Mouse (Mus musculus) CD4-positive, CD25-positive, alpha-beta regulatory T cell, adult 4 months (primary cell): ENCODE measurements around the gene Dchs1. TPM values are rescaled to one million over a fixed set of nuclear protein-coding genes. Genes with fewer than 3 reads are reported as not detected.
A peak's percentile ranks its signal among the peaks of the same experiment; 100 is the strongest.
"Not testable (repeated sequence)": the region's sequence is repeated elsewhere in the genome, so short reads cannot be mapped to it uniquely, and the experiment has no call there.

ENCODE experiments used
- ATAC-seq: one replicate; pipeline ENCODE4 v1.8.0; 2017
- polyA plus RNA-seq, 2 experiments: library from polyadenylated mRNA; unstranded; fragments of 100-300 nt; shearing (Covaris generic); gene quantifications; one replicate each; pipeline ENCODE4 v1.2.1; 2017

The Dchs1 gene
- polyA plus RNA-seq, 2 experiments from 2014 or later, result not detected

- no peak for ATAC-seq
Observed at GRCm38 (mm10) chr7:105740851-105741250, 46.6 kb downstream of the Dchs1 start.

GRCm38 (mm10) chr7:105740089-105740795 lies 47.2 kb downstream of the Dchs1 start:
- ATAC-seq, result no peak

GRCm38 (mm10) chr7:105738948-105739347 lies 48.5 kb downstream of the Dchs1 start:
- no peak for ATAC-seq

- ATAC-seq, result no peak
Observed at GRCm38 (mm10) chr7:105738286-105738685, 49.2 kb downstream of the Dchs1 start.

- no peak for ATAC-seq
Observed at GRCm38 (mm10) chr7:105737648-105738047, 49.8 kb downstream of the Dchs1 start.

GRCm38 (mm10) chr7:105736911-105737521 lies 50.4 kb downstream of the Dchs1 start, which contains the start of gene Rrp8:
TSS of gene Rrp8 (minus strand) at chr7:105737385.
- ATAC-seq, result peak; percentile 37

GRCm38 (mm10) chr7:105736264-105736901 lies 51.1 kb downstream of the Dchs1 start, which contains the start of gene Ilk:
TSS of gene Ilk (plus strand) at chr7:105736592.
- ATAC-seq, result peak; percentile 86

GRCm38 (mm10) chr7:105735464-105735863 lies 52.0 kb downstream of the Dchs1 start:
- ATAC-seq, result not testable (repeated sequence)

- ATAC-seq, result no peak
Observed at GRCm38 (mm10) chr7:105734826-105735225, 52.6 kb downstream of the Dchs1 start.

- ATAC-seq, result no peak
Observed at GRCm38 (mm10) chr7:105733836-105734235, 53.6 kb downstream of the Dchs1 start.

- no peak for ATAC-seq
Observed at GRCm38 (mm10) chr7:105728701-105729428, 58.6 kb downstream of the Dchs1 start.

GRCm38 (mm10) chr7:105726980-105727325 lies 60.5 kb downstream of the Dchs1 start:
- ATAC-seq, result no peak

GRCm38 (mm10) chr7:105726144-105726979 lies 61.1 kb downstream of the Dchs1 start:
- peak; percentile 97 for ATAC-seq

GRCm38 (mm10) chr7:105721916-105722315 lies 65.5 kb downstream of the Dchs1 start:
- ATAC-seq, result no peak

GRCm38 (mm10) chr7:105715366-105715765 lies 72.1 kb downstream of the Dchs1 start:
- no peak for ATAC-seq

- ATAC-seq, result no peak
Observed at GRCm38 (mm10) chr7:105708733-105709132, 78.7 kb downstream of the Dchs1 start.

- ATAC-seq, result no peak
Observed at GRCm38 (mm10) chr7:105703816-105704215, 83.6 kb downstream of the Dchs1 start.

GRCm38 (mm10) chr7:105703184-105703583 lies 84.3 kb downstream of the Dchs1 start:
- ATAC-seq, result no peak
